Mouse (Mus musculus) embryonic fibroblast, embryonic 13.5 days (primary cell): ENCODE measurements around the gene Cdyl. TPM values are rescaled to one million over a fixed set of nuclear protein-coding genes. Genes with fewer than 3 reads are reported as not detected.

ENCODE experiments used
- H3K27ac ChIP-seq: 2 replicates; pipeline ENCODE4 v1.5.1; 2012; ENCODE audit warnings: low read length, control low read depth, inconsistent platforms; ENCODE audit not compliant: insufficient read depth
- H3K4me1 ChIP-seq: 2 replicates; pipeline ENCODE4 v1.6.1; 2011; ENCODE audit warnings: low read length; ENCODE audit not compliant: control insufficient read depth, insufficient read depth
- H3K4me3 ChIP-seq: 2 replicates; pipeline ENCODE4 v1.5.1; 2011; ENCODE audit warnings: mild to moderate bottlenecking, control low read depth, low read length; ENCODE audit not compliant: insufficient read depth
- CTCF ChIP-seq: IDR thresholded peaks from 2 replicates; pipeline ENCODE4 v1.5.1; 2011; ENCODE audit warnings: mild to moderate bottlenecking, control low read depth, low read length, moderate library complexity, borderline replicate concordance; ENCODE audit not compliant: insufficient read depth
- POLR2A ChIP-seq: IDR thresholded peaks from 2 replicates; pipeline ENCODE4 v1.6.1; 2011; ENCODE audit warnings: low read depth, mild to moderate bottlenecking, control low read depth, low read length, moderate library complexity
- polyA plus RNA-seq: library from polyadenylated mRNA; stranded (reverse); fragments of >200 nt; gene quantifications from 2 replicates; pipeline ENCODE4 v1.2.4, GENCODE M21; 2011; ENCODE audit warnings: low read depth; ENCODE audit not compliant: missing spikeins, insufficient read length

Cdyl gene
- 18.9 and 23.5 TPM in 2 replicates for polyA plus RNA-seq

GRCm38 (mm10) chr13:35659406-35659985 lies at the start of gene Cdyl:
TSS of gene Cdyl (plus strand) at chr13:35659833.
- no peaks in the 10 kb centered on the region for H3K4me1 ChIP-seq
- H3K4me3 ChIP-seq, result no peak within 1 kb of the TSS
- no peak for TF ChIP-seq POLR2A
- no peak for TF ChIP-seq CTCF
- no peak within 1 kb of the TSS for H3K27ac ChIP-seq

GRCm38 (mm10) chr13:35610718-35611117 lies 48.9 kb upstream of the Cdyl start:
- Histone ChIP-seq H3K4me1 (no peaks in the 10 kb centered on the region), H3K27ac (no peak overlapping the region), H3K4me3 (no peak overlapping the region)
- TF ChIP-seq POLR2A (no peak), CTCF (no peak)

GRCm38 (mm10) chr13:35612506-35612905 lies 47.1 kb upstream of the Cdyl start:
- Histone ChIP-seq H3K4me1 (no peaks in the 10 kb centered on the region), H3K4me3 (no peak overlapping the region), H3K27ac (no peak overlapping the region)
- TF ChIP-seq POLR2A, result no peak
- TF ChIP-seq CTCF, result no peak

- Histone ChIP-seq H3K27ac (no peak overlapping the region), H3K4me3 (no peak overlapping the region), H3K4me1 (no peaks in the 10 kb centered on the region)
- no peak for TF ChIP-seq CTCF
- no peak for TF ChIP-seq POLR2A
These were observed 44.7 kb upstream of the Cdyl start for GRCm38 (mm10) chr13:35614832-35615479.

- Histone ChIP-seq H3K27ac (no peak overlapping the region), H3K4me3 (no peak overlapping the region), H3K4me1 (no peaks in the 10 kb centered on the region)
- TF ChIP-seq CTCF (no peak), POLR2A (no peak)
These were observed 43.0 kb upstream of the Cdyl start for GRCm38 (mm10) chr13:35616524-35617099.

GRCm38 (mm10) chr13:35619356-35619755 lies 40.3 kb upstream of the Cdyl start:
- TF ChIP-seq POLR2A (no peak), CTCF (no peak)
- Histone ChIP-seq H3K4me3 (no peak overlapping the region), H3K4me1 (no peaks in the 10 kb centered on the region), H3K27ac (no peak overlapping the region)

- Histone ChIP-seq H3K4me3 (no peak overlapping the region), H3K4me1 (no peaks in the 10 kb centered on the region), H3K27ac (no peak overlapping the region)
- TF ChIP-seq POLR2A, result no peak
- no peak for TF ChIP-seq CTCF
These were observed 38.9 kb upstream of the Cdyl start for GRCm38 (mm10) chr13:35620756-35621155.

- Histone ChIP-seq H3K27ac (no peak overlapping the region), H3K4me1 (no peaks in the 10 kb centered on the region), H3K4me3 (no peak overlapping the region)
- no peak for TF ChIP-seq CTCF
- no peak for TF ChIP-seq POLR2A
These were observed 34.8 kb upstream of the Cdyl start for GRCm38 (mm10) chr13:35624831-35625230.

GRCm38 (mm10) chr13:35625556-35625955 lies 34.1 kb upstream of the Cdyl start:
- H3K27ac ChIP-seq, result no peak overlapping the region
- H3K4me1 ChIP-seq, result no peaks in the 10 kb centered on the region
- TF ChIP-seq POLR2A (no peak), CTCF (no peak)
- no peak overlapping the region for H3K4me3 ChIP-seq

- Histone ChIP-seq H3K4me3 (no peak overlapping the region), H3K27ac (no peak overlapping the region), H3K4me1 (no peaks in the 10 kb centered on the region)
- TF ChIP-seq CTCF, result no peak
- no peak for TF ChIP-seq POLR2A
These were observed 32.3 kb upstream of the Cdyl start for GRCm38 (mm10) chr13:35627319-35627718.
